Comparison of ENCODE assay signal across 16 mouse cellular contexts in genomic region chr5:119952085-119952484, GRCm38 (mm10).
"Had no signal": no experiment of that assay in that cellular context is flagged by ENCODE, and none has a peak within 500 bp of the region (broad histone marks: within the 10 kb centered on the region; RNA-seq: fewer than 3 reads in every experiment).

No protein-coding gene starts in this region.

- H3K9me3 ChIP-seq: neural tube, embryonic 13.5 days; neural tube, embryonic 15.5 days; stomach, embryonic 15.5 days had no signal

- H3K27ac ChIP-seq: neural tube, embryonic 13.5 days; neural tube, embryonic 15.5 days; stomach, embryonic 15.5 days; stomach, postnatal 0 days had no signal

- H3K4me2 ChIP-seq: neural tube, embryonic 13.5 days; neural tube, embryonic 15.5 days; stomach, embryonic 15.5 days had no signal

- H3K4me3 ChIP-seq: neural tube, embryonic 13.5 days; neural tube, embryonic 15.5 days; stomach, embryonic 15.5 days had no signal

- DNase-seq: retina, postnatal 1 day; right cerebral cortex, adult 18-20 months; right cerebral cortex, postnatal 14 days; right cerebral cortex, postnatal 25 days; right cerebral cortex, postnatal 4 days; spleen, adult 18-20 months; thymus, adult 18-20 months; thymus, adult 2 months; thymus, postnatal 14 days; thymus, postnatal 25 days; thymus, postnatal 36 days; thymus, postnatal 4 days had no signal

- H3K36me3 ChIP-seq: neural tube, embryonic 13.5 days; neural tube, embryonic 15.5 days; stomach, embryonic 15.5 days had no signal

- H3K27me3 ChIP-seq: neural tube, embryonic 13.5 days; neural tube, embryonic 15.5 days; stomach, embryonic 15.5 days had no signal

- H3K4me1 ChIP-seq: neural tube, embryonic 13.5 days had no signal

- H3K9ac ChIP-seq: neural tube, embryonic 13.5 days; neural tube, embryonic 15.5 days; stomach, embryonic 15.5 days had no signal
